Comparison of ENCODE assay signal across 8 mouse cellular contexts in genomic region chrX:153668233-153668632, GRCm38 (mm10). TPM values are rescaled to one million over a fixed set of nuclear protein-coding genes. Genes with fewer than 3 reads are reported as not detected.
A peak's percentile ranks its signal among the peaks of the same experiment; 100 is the strongest.
DNase-seq lines count a peak whose midpoint lies in the region.
"Not testable (repeated sequence)": the region's sequence is repeated elsewhere in the genome, so short reads cannot be mapped to it uniquely, and the experiment has no call there.
"Had no signal": no experiment of that assay in that cellular context is flagged by ENCODE, and none has a peak within 500 bp of the region (broad histone marks: within the 10 kb centered on the region; RNA-seq: fewer than 3 reads in every experiment).

No protein-coding gene starts in this region.

- in situ Hi-C loops in ES-E14 (cut with MboI; ENCODE audit: low sequenced_read_pairs in 2 of 2, unreplicated experiment in 2 of 2) = not testable (repeated sequence)

- not testable (repeated sequence) for H3K36me3 ChIP-seq in ES-E14 (ENCODE audit: control insufficient read depth, insufficient read depth, low read length, poor library complexity, severe bottlenecking)

- peaks cover 0 to 14% of the 10 kb centered on the region in 2 experiments; a peak in 1 of 4 replicates for H3K4me1 ChIP-seq in ES-E14 (ENCODE audit: control insufficient read depth in 2 of 2, insufficient read depth in 2 of 2, low read length in 2 of 2, poor library complexity in 1 of 2)
- H3K4me1 ChIP-seq in brown adipose tissue, adult 24 weeks (ENCODE audit: control insufficient read depth, insufficient read depth, insufficient read length, low read length) = not testable (repeated sequence)

- not testable (repeated sequence) for H3K27ac ChIP-seq in ES-E14 (ENCODE audit: insufficient read depth, low read depth, low read length, poor library complexity, severe bottlenecking)
- H3K27ac ChIP-seq in brown adipose tissue, adult 24 weeks (replicated peaks; ENCODE audit: low read depth, low read length) = peak overlapping the region; percentile 52; the same call in 1 of the 2 replicates

- not testable (repeated sequence) for H3K4me3 ChIP-seq in ES-E14 (ENCODE audit: insufficient read depth in 1 of 2, low read depth in 1 of 2, low read length in 2 of 2, poor library complexity in 1 of 2, severe bottlenecking in 1 of 2); brown adipose tissue, adult 24 weeks (ENCODE audit: insufficient read depth, low read depth, low read length)

- H3K9ac ChIP-seq in ES-E14 (ENCODE audit: insufficient read depth, low read depth, low read length, poor library complexity, severe bottlenecking) = not testable (repeated sequence)

- peak; percentile 75 for DNase-seq in ES-CJ7 (ENCODE audit: low read depth, low spot score)
- peak; percentile 22 for DNase-seq in ES-E14 (ENCODE audit: low read depth, low spot score)
- peak; percentile 80 for DNase-seq in R1 (ENCODE audit: low read depth, low spot score)
- DNase-seq in ZHBTc4 (ENCODE audit: low read depth, low spot score) = peak; percentile 80

- H3K9me3 ChIP-seq in ES-E14 (ENCODE audit: control insufficient read depth, insufficient read depth, low read depth, low read length) = not testable (repeated sequence)

RNA-seq across cellular contexts. Expression of gene Kctd12b, which starts 28.0 kb away (rescaled TPM):
- 1.9 and 3.0 TPM in 2 replicates for total RNA-seq in ES-E14 (2012; rRNA removed)
- polyA plus RNA-seq in brown adipose tissue, adult 24 weeks (2012; ENCODE audit: insufficient read depth, insufficient read length, missing spikeins) = 8.6 and 9.1 TPM in 2 replicates
- total RNA-seq: CH12.LX, MEL had no signal
- polyA plus RNA-seq: G1E had no signal

RNA-seq across cellular contexts. Expression of gene Nbdy, which starts 55.2 kb away (rescaled TPM):
- total RNA-seq in ES-E14 (2012; rRNA removed) = 15.8 and 18.1 TPM in 2 replicates
- polyA plus RNA-seq in brown adipose tissue, adult 24 weeks (2012; ENCODE audit: insufficient read depth, insufficient read length, missing spikeins) = 20.5 and 21.5 TPM in 2 replicates
- total RNA-seq: CH12.LX had no signal

Comparison
In these comparisons a context has a peak if more than half of its experiments do, and no peak if none do; other contexts are left out.
1. DNase-seq: peak in every context shown above with its lines; median percentile 80 in R1; 80 in ZHBTc4; 75 in ES-CJ7; 22 in ES-E14.